Mouse (Mus musculus) adrenal gland, adult 8-10 months (tissue): ENCODE data around the gene Topbp1. TPM values are rescaled to one million over a fixed set of nuclear protein-coding genes. Genes with fewer than 3 reads are reported as not detected.

ENCODE experiments used
- DNase-seq: peaks from one replicate; pipeline ENCODE4 v3.0.0; 2022
- total RNA-seq, 4 experiments: library from RNA; stranded (reverse); gene quantifications; 2 replicates each; pipeline ENCODE4 v1.2.4; 2022

The Topbp1 gene
- total RNA-seq, 4 experiments from 2014 or later: 27.8 to 31.7 (median 29.8) TPM

DNA sequence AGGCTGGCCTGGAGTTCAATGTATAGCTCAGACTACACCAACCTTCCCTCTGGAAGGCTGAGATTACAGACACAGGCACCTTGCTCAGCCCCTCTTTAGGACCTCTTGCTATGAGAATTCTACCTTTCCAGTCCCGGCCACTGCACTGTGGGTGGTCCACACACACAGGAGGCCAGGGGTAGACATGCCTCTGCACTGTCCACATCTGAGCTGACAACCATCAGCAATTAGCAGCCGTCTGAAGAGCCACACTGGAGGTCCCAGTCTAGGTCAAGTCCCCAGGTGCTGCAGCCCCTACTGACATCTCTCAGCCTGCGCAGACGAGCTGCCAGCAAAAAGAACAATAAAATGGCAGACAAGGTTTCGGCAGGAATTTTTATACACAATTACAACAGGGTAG, 81.6 kb downstream of the Topbp1 start:
- DNase-seq: no peak

- DNase-seq: no peak
Observed at GRCm38 (mm10) chr9:103387011-103387653, 82.1 kb downstream of the Topbp1 start.

DNA sequence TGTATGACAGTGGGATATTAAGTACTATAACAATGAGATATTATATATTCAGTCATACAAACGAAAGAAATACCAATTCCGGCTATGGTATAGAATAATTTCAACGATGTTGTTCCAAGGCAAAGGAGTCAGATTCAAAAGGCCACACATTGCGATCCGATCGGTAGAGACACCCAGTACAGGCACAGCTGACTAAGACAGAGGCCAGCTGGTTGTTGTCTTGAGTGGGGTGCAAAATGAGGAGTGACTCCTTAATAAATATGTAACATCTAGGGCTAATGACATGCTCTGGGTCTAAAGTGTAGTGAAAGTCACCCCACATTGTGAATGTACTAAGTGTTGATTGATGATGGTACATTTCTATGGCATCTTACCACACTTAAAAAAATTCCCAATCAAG, 84.2 kb downstream of the Topbp1 start:
- DNase-seq: no peak

GRCm38 (mm10) chr9:103391796-103392372, 86.9 kb downstream of the Topbp1 start:
- no peak for DNase-seq

GRCm38 (mm10) chr9:103393256-103393655, 88.2 kb downstream of the Topbp1 start:
- DNase-seq: no peak

GRCm38 (mm10) chr9:103398509-103399157, 93.6 kb downstream of the Topbp1 start:
- DNase-seq: no peak

Other genes starting within 250 kb of the Topbp1 start
- 1 to 10 TPM; 1.9 to 5.2 (median 3.2) TPM for gene Rab6b, start 193.4 kb upstream of the Topbp1 start, total RNA-seq
- 10 to 100 TPM; 38.6 to 47.5 (median 43.1) TPM for gene Srprb, start 103.1 kb upstream of the Topbp1 start, total RNA-seq
- 10 to 100 TPM; 14.1 to 20.5 (median 17.7) TPM for gene Gm20425, start 74.9 kb upstream of the Topbp1 start, total RNA-seq
- 100 to 1,000 TPM; 104 to 194 (median 130) TPM for gene Trf, start 74.8 kb upstream of the Topbp1 start, total RNA-seq
- 1 to 10 TPM in 2 of 4 experiments, under 1 TPM in 1, not detected in 1; 0.56 to 1.6 (median 1.3) TPM for gene 1300017J02Rik, start 133 bp upstream of the Topbp1 start, total RNA-seq
- 100 to 1,000 TPM; 105 to 240 (median 171) TPM for gene Cdv3, start 60.6 kb downstream of the Topbp1 start, total RNA-seq
- gene Bfsp2, start 175.2 kb downstream of the Topbp1 start, total RNA-seq: not detected